Mouse (Mus musculus) heart, embryonic 12.5 days (tissue): Measurements from ENCODE around the gene Ago1. TPM values are rescaled to one million over a fixed set of nuclear protein-coding genes. Genes with fewer than 3 reads are reported as not detected.

Experiments
- ATAC-seq: fragments of 200-750 bp; cut with Nextera tagmentation; 2 replicates; pipeline ENCODE4 v1.8.0; 2017; ENCODE audit warnings: moderate TSS enrichment, moderate library complexity; ENCODE audit not compliant: insufficient number of reproducible peaks, low FRiP score
- H3K27ac ChIP-seq: fragments of 300-500 bp; sonication (generic); 2 replicates; pipeline ENCODE4 v1.5.1; 2016; ENCODE audit warnings: mild to moderate bottlenecking, moderate library complexity; ENCODE audit not compliant: poor library complexity, severe bottlenecking
- H3K27me3 ChIP-seq: fragments of 300-500 bp; sonication (generic); replicated peaks from 2 replicates; pipeline ENCODE4 v1.6.1; 2016; ENCODE audit warnings: mild to moderate bottlenecking, moderate library complexity
- H3K36me3 ChIP-seq: fragments of 300-500 bp; sonication (generic); 2 replicates; pipeline ENCODE4 v1.6.1; 2016; ENCODE audit warnings: mild to moderate bottlenecking, moderate library complexity
- H3K4me1 ChIP-seq: fragments of 300-500 bp; sonication (generic); replicated peaks from 2 replicates; pipeline ENCODE4 v1.6.1; 2016; ENCODE audit warnings: mild to moderate bottlenecking
- H3K4me2 ChIP-seq: fragments of 300-500 bp; sonication (generic); 2 replicates; pipeline ENCODE4 v1.6.1; 2016; ENCODE audit warnings: mild to moderate bottlenecking, moderate library complexity
- H3K4me3 ChIP-seq: fragments of 300-500 bp; sonication (generic); 2 replicates; pipeline ENCODE4 v1.5.1; 2016; ENCODE audit warnings: mild to moderate bottlenecking
- H3K9ac ChIP-seq: fragments of 300-500 bp; sonication (generic); 2 replicates; pipeline ENCODE4 v1.6.1; 2016; ENCODE audit warnings: mild to moderate bottlenecking, moderate library complexity
- H3K9me3 ChIP-seq: fragments of 300-500 bp; sonication (generic); replicated peaks from 2 replicates; pipeline ENCODE4 v1.6.1; 2016; ENCODE audit warnings: mild to moderate bottlenecking, moderate library complexity
- WGBS: fragments of 180-500 bp; shearing (Covaris S2); methylation state at CpG from one replicate; pipeline ENCODE4 v1.1.7; 2016; 5-methylcytosine and 5-hydroxymethylcytosine counted together
- polyA plus RNA-seq: library from polyadenylated mRNA; unstranded; fragments of >200 nt; fragmentation: Nextera tagmentation; extraction: Ambion mirVana; gene quantifications from 2 replicates; pipeline ENCODE4 v1.2.1, GENCODE M21; 2016

Gene Ago1
- polyA plus RNA-seq, 1 experiment from 2014 or later: 2.5 TPM

DNA sequence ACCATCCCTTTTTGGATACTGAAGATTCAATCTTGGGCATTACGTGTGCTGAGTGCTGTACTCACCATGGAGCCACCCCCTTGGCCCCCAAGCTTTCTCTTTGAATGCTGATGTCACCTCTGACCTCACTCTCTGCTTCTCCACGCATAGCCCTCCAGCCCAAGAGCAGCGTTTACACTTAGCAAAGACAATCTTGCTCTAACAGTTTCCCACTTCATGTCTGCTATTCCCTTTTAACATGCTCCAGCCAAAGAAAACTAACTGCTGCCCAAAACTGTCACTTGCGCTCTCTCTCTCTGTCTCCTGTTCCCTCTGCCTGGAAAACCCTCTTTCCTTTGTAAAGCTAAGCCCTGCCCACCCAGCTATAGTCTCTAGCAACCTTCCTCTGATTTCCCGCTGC lies 27.1 kb upstream of the Ago1 start:
- Histone ChIP-seq H3K27ac (no peak overlapping the region), H3K4me3 (no peak overlapping the region), H3K4me1 (no peaks in the 10 kb centered on the region), H3K9me3 (no peaks in the 10 kb centered on the region), H3K9ac (no peak overlapping the region), H3K27me3 (no peaks in the 10 kb centered on the region), H3K4me2 (no peak overlapping the region), H3K36me3 (0 out of 2 replicates have a peak, but pooled peaks cover 5% of the 10 kb centered on the region)
- WGBS: 58% methylated on average over 5 of the region's 5 CpGs
- ATAC-seq: no peak

GRCm38 (mm10) chr4:126493416-126493815 lies 25.0 kb upstream of the Ago1 start:
- Histone ChIP-seq H3K9me3 (no peaks in the 10 kb centered on the region), H3K27ac (no peak overlapping the region)
- 86% methylated on average over 4 of the region's 4 CpGs for whole genome bisulfite sequencing

DNA sequence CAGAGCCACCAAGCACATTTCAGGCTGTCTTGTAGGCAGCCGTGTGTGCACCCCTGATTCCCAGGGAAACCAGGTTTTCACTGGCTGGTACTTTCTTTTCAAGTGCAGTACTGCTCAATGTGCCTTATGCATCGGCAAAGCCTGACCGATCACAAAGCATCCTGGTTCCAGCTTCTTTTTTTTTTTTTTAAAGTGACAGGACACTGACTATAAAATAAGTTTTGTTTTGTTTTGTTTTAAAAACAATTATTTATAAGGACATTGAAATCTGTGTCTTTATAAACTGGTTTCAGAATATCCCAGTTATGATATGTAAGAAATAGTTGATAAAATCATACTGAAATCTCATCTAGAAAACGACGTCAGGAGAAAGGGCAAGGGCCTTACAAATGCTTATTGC lies 23.6 kb upstream of the Ago1 start:
- no peak for ATAC-seq
- H3K27me3 ChIP-seq: no peaks in the 10 kb centered on the region
- H3K4me1 ChIP-seq: no peaks in the 10 kb centered on the region
- no peak overlapping the region for H3K27ac ChIP-seq
- no peaks in the 10 kb centered on the region for H3K9me3 ChIP-seq
- no peak overlapping the region for H3K4me2 ChIP-seq
- H3K9ac ChIP-seq: no peak overlapping the region
- no peak overlapping the region for H3K4me3 ChIP-seq
- 66% methylated on average over 5 of the region's 5 CpGs for WGBS
- 0 out of 2 replicates have a peak, but pooled peaks cover 5% of the 10 kb centered on the region for H3K36me3 ChIP-seq

More at GRCm38 (mm10) chr4:126493416-126493815, 25.0 kb upstream of the Ago1 start:
- 0 out of 2 replicates have a peak, but pooled peaks cover 5% of the 10 kb centered on the region for H3K36me3 ChIP-seq
- no peak overlapping the region for H3K4me3 ChIP-seq
- ATAC-seq: no peak
- no peak overlapping the region for H3K9ac ChIP-seq
- no peak overlapping the region for H3K4me2 ChIP-seq
- H3K4me1 ChIP-seq: no peaks in the 10 kb centered on the region
- H3K27me3 ChIP-seq: no peaks in the 10 kb centered on the region

DNA sequence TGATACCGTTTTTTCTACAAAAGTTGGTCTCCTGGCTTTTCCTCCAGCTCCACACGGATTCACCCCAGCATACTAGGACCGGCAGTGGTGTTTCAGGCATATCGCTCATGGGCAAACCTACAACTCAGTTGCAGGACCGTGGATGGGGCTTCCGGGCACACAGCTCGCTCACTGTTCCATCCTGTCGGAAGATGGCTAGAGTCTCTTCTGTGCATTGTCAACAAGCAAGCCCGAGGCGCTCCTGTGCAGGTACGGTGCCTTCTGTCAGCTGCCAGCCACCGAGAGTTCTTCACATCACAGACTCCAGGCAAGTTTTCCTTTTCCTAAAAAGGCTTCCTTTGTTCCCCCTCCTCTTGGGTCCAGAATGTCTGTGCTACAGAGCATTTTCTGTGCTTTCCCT lies 22.3 kb upstream of the Ago1 start:
- no peak for ATAC-seq
- 78% methylated on average over 12 of the region's 12 CpGs for WGBS
- Histone ChIP-seq H3K9ac (no peak overlapping the region), H3K4me2 (no peak overlapping the region), H3K36me3 (0 out of 2 replicates have a peak, but pooled peaks cover 5% of the 10 kb centered on the region), H3K4me3 (no peak overlapping the region), H3K4me1 (no peaks in the 10 kb centered on the region), H3K27ac (no peak overlapping the region), H3K9me3 (no peaks in the 10 kb centered on the region), H3K27me3 (no peaks in the 10 kb centered on the region)

DNA sequence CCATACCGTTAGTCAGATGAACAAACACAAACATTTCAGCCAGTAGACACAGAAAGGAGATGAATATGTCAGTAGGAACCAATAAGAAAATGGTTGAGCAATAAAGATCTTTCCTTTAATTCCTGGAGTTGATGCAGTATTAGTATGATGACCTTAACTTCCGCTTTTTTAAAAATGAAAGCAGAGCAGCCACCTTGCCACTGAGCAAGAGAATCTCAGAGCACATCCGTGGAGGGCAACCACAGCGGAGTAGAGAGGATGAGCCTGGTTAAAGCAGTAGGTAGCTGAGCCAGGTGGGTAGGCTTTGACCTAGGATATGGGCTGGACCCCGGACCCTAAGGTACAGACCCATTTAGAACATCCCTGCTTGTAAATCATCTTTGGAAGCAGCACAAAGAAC lies 21.4 kb upstream of the Ago1 start:
- Histone ChIP-seq H3K4me2 (no peak overlapping the region), H3K27ac (no peak overlapping the region), H3K36me3 (0 out of 2 replicates have a peak, but pooled peaks cover 5% of the 10 kb centered on the region), H3K4me1 (no peaks in the 10 kb centered on the region), H3K9me3 (no peaks in the 10 kb centered on the region), H3K4me3 (no peak overlapping the region), H3K9ac (no peak overlapping the region), H3K27me3 (no peaks in the 10 kb centered on the region)
- ATAC-seq: no peak
- 72% methylated on average over 5 of the region's 5 CpGs for WGBS

DNA sequence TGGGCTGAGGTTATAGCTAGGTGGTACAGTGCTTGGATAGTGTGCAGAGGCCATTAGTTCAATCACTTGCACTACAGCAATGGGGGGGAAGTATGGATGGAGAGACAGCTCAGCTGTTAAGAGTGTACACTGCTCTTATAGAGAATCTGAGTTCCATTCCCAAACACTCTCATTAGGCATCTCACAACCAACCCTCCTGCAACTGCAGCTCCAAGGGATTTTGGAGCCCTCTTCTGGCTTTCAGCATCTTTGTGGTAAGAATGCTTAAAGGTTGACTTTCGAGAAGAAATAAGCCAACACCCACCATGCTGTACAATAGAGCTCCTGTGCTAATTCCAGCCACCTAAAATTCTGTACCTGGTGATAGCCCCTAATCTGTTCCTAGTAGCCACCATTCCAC lies 17.8 kb upstream of the Ago1 start:
- Histone ChIP-seq H3K27me3 (0 out of 2 replicates have a peak, but pooled peaks cover 3% of the 10 kb centered on the region), H3K36me3 (no peaks in the 10 kb centered on the region), H3K4me3 (no peak overlapping the region), H3K9me3 (no peaks in the 10 kb centered on the region), H3K4me1 (no peaks in the 10 kb centered on the region), H3K27ac (no peak overlapping the region), H3K4me2 (no peak overlapping the region), H3K9ac (no peak overlapping the region)
- no peak for ATAC-seq
- WGBS: 68% methylated on average over 1 of the region's 1 CpGs

DNA sequence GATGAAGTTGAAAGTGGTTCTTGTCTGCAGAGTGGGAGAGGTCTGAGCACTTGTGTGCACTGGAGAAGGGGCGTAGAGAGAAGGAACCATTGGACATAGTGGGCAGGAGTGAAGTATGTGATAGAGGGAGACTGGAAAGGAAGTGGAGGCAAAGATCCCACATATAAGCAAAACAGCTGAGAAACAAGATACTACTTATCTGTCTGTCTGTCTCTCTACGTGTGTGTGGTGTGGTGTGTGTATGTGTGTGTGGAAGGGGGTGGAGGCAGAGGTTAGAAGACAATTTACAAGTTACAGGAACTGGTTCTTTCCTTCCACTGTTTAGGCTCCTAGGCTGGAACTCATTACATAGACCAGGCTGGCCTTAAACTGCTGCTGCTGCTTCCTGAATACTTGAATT lies 16.7 kb upstream of the Ago1 start:
- ATAC-seq: no peak
- Histone ChIP-seq H3K4me1 (no peaks in the 10 kb centered on the region), H3K36me3 (no peaks in the 10 kb centered on the region), H3K9ac (no peak overlapping the region), H3K4me3 (no peak overlapping the region), H3K4me2 (no peak overlapping the region), H3K27ac (no peak overlapping the region), H3K27me3 (0 out of 2 replicates have a peak, but pooled peaks cover 3% of the 10 kb centered on the region), H3K9me3 (no peaks in the 10 kb centered on the region)
- WGBS: 54% methylated on average over 2 of the region's 2 CpGs

DNA sequence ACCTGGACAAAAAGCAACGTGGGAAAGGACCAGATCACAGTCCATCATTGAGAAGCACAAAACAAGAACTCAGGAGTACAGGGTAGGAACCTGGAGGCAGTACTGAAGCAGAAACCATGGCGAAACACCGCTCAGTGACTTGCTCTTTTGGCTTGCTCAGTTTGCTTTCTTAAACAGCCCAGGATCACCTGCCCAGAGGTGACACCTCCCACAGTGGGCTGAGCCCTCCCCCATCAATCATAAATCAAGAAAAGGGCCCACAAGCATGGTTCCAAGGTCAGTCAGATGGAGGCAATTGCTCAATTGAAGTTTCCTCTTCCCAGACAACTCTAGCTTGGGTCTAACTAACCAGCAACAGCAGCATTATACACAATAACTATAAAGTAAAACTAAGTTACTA lies 15.5 kb upstream of the Ago1 start:
- Histone ChIP-seq H3K27ac (no peak overlapping the region), H3K4me3 (no peak overlapping the region), H3K36me3 (no peaks in the 10 kb centered on the region), H3K4me2 (no peak overlapping the region), H3K4me1 (no peaks in the 10 kb centered on the region), H3K9me3 (no peaks in the 10 kb centered on the region), H3K27me3 (0 out of 2 replicates have a peak, but pooled peaks cover 3% of the 10 kb centered on the region), H3K9ac (no peak overlapping the region)
- ATAC-seq: no peak
- 75% methylated on average over 3 of the region's 3 CpGs for WGBS

GRCm38 (mm10) chr4:126482951-126483350 lies 14.6 kb upstream of the Ago1 start:
- no peaks in the 10 kb centered on the region for H3K4me1 ChIP-seq
- no peaks in the 10 kb centered on the region for H3K36me3 ChIP-seq
- no peak overlapping the region for H3K4me3 ChIP-seq
- no peaks in the 10 kb centered on the region for H3K9me3 ChIP-seq
- ATAC-seq: no peak
- no peak overlapping the region for H3K9ac ChIP-seq
- 69% methylated on average over 12 of the region's 12 CpGs for WGBS
- H3K4me2 ChIP-seq: no peak overlapping the region
- H3K27ac ChIP-seq: no peak overlapping the region
- H3K27me3 ChIP-seq: 0 out of 2 replicates have a peak, but pooled peaks cover 3% of the 10 kb centered on the region

DNA sequence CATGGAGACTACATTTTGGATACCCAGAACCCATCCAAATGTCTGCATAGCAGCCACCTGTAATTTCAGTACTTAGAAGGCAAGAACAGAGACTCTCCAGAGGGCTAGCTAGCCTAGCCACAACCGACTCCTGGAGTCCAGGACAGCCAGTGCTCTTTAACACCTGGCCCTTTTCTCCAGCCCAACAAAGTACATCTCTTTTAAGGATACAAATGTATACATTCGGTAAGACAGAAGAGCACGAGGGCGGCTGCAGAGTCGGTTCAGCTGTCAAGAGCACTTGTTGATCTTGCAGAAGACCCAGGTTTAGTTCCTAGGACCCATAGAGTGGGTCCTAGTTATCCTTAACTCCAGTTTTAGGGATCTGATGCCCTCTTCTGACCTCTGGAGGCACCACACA lies 13.1 kb upstream of the Ago1 start:
- Histone ChIP-seq H3K9ac (no peak overlapping the region), H3K4me1 (no peaks in the 10 kb centered on the region), H3K4me2 (no peak overlapping the region), H3K36me3 (no peaks in the 10 kb centered on the region), H3K4me3 (no peak overlapping the region), H3K27me3 (0 out of 2 replicates have a peak, but pooled peaks cover 3% of the 10 kb centered on the region), H3K27ac (no peak overlapping the region), H3K9me3 (no peaks in the 10 kb centered on the region)
- 83% methylated on average over 5 of the region's 5 CpGs for WGBS
- no peak for ATAC-seq

DNA sequence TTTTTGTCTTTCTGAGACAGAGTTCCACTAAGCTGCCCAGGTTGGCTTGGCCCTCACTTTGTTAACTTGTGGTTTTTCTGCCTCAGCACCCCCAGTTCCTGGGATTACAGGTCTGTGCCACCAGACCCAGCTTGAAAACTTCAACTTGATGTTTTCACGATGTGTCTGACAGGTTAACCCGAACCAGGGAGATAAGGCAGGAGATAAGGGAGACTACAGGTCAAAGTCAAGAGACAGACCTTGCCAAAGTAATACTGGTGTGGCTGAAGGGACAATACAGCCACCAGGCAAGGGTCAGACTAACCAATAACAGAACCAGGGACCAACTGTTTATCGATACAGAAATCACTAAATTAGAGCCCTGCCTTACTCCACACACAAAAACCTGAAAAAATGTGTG lies 11.9 kb upstream of the Ago1 start:
- ATAC-seq: no peak
- 38% methylated on average over 3 of the region's 3 CpGs for WGBS
- Histone ChIP-seq H3K9me3 (no peaks in the 10 kb centered on the region), H3K27ac (no peak overlapping the region), H3K4me1 (no peaks in the 10 kb centered on the region), H3K4me2 (no peak overlapping the region), H3K27me3 (0 out of 2 replicates have a peak, but pooled peaks cover 3% of the 10 kb centered on the region), H3K4me3 (no peak overlapping the region), H3K36me3 (no peaks in the 10 kb centered on the region), H3K9ac (no peak overlapping the region)

DNA sequence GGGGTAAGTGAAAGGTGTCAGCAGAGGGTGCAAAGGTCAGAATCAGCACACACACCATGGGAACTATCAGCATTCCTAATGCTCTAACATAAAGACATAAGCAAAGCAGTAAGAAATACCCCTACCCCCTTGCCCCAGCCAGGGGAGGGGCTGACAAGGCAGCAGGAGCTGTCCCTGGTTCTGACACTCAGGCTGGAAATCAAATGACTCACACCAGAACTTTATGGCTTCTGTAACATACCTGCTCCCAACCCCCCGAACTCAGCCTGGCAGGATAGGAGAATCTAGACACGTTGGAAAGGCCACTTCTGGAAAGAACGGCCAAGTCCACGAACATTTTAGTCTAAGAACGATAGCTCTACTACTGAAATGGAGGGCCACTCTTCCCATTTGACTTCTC lies 4.6 kb upstream of the Ago1 start:
- no peak for ATAC-seq
- no peak overlapping the region for H3K27ac ChIP-seq
- H3K27me3 ChIP-seq: no peaks in the 10 kb centered on the region
- H3K9ac ChIP-seq: no peak overlapping the region
- H3K36me3 ChIP-seq: no peaks in the 10 kb centered on the region
- no peaks in the 10 kb centered on the region for H3K4me1 ChIP-seq
- H3K9me3 ChIP-seq: no peaks in the 10 kb centered on the region
- 34% methylated on average over 5 of the region's 5 CpGs for WGBS
- H3K4me3 ChIP-seq: no peak overlapping the region
- H3K4me2 ChIP-seq: no peak overlapping the region
